Mouse (Mus musculus): ENCODE measurements around the gene Il9. TPM values are rescaled to one million over a fixed set of nuclear protein-coding genes. Genes with fewer than 3 reads are reported as not detected.

Gene Il9
- polyA plus RNA-seq, 1 experiment: not detected

GRCm38 (mm10) chr13:56468536-56468935 lies 13.5 kb downstream of the Il9 start:
- no peak overlapping the region for H3K4me3 ChIP-seq (replicated peaks; ENCODE audit: control insufficient read depth, low read depth, low read length)
- H3K4me1 ChIP-seq (ENCODE audit: control insufficient read depth, insufficient read depth, low read length): no peaks in the 10 kb centered on the region
- no peak for TF ChIP-seq CTCF (IDR thresholded peaks at IDR 0.05; ENCODE audit: control insufficient read depth, insufficient read depth, low read length)
- TF ChIP-seq POLR2A (IDR thresholded peaks at IDR 0.05; ENCODE audit: borderline replicate concordance, control insufficient read depth, low read depth, low read length): no peak
- no peak overlapping the region for H3K27ac ChIP-seq (ENCODE audit: control insufficient read depth, insufficient read depth, low read depth, low read length, poor library complexity)
- 85% methylated on average over 4 of the region's 4 CpGs for WGBS

- no peak overlapping the region for H3K27ac ChIP-seq (ENCODE audit: control insufficient read depth, insufficient read depth, low read depth, low read length, poor library complexity)
- 89% methylated on average over 7 of the region's 7 CpGs for WGBS
These were observed 14.3 kb downstream of the Il9 start for GRCm38 (mm10) chr13:56467786-56468185.

GRCm38 (mm10) chr13:56463750-56464149 lies 18.3 kb downstream of the Il9 start:
- Histone ChIP-seq H3K27ac (ENCODE audit: control insufficient read depth, insufficient read depth, low read depth, low read length, poor library complexity) (no peak overlapping the region), H3K4me1 (ENCODE audit: control insufficient read depth, insufficient read depth, low read length) (no peaks in the 10 kb centered on the region), H3K4me3 (replicated peaks; ENCODE audit: control insufficient read depth, low read depth, low read length) (no peak overlapping the region)
- TF ChIP-seq POLR2A (IDR thresholded peaks at IDR 0.05; ENCODE audit: borderline replicate concordance, control insufficient read depth, low read depth, low read length) (no peak), CTCF (IDR thresholded peaks at IDR 0.05; ENCODE audit: control insufficient read depth, insufficient read depth, low read length) (no peak)
- 75% methylated on average over 6 of the region's 6 CpGs for WGBS

More at GRCm38 (mm10) chr13:56467786-56468185, 14.3 kb downstream of the Il9 start:
- Histone ChIP-seq H3K4me3 (replicated peaks; ENCODE audit: control insufficient read depth, low read depth, low read length) (no peak overlapping the region), H3K4me1 (ENCODE audit: control insufficient read depth, insufficient read depth, low read length) (no peaks in the 10 kb centered on the region)
- TF ChIP-seq CTCF (IDR thresholded peaks at IDR 0.05; ENCODE audit: control insufficient read depth, insufficient read depth, low read length) (no peak), POLR2A (IDR thresholded peaks at IDR 0.05; ENCODE audit: borderline replicate concordance, control insufficient read depth, low read depth, low read length) (no peak)

- no peak for TF ChIP-seq POLR2A (IDR thresholded peaks at IDR 0.05; ENCODE audit: borderline replicate concordance, control insufficient read depth, low read depth, low read length)
- no peak for TF ChIP-seq CTCF (IDR thresholded peaks at IDR 0.05; ENCODE audit: control insufficient read depth, insufficient read depth, low read length)
- no peak overlapping the region for H3K27ac ChIP-seq (ENCODE audit: control insufficient read depth, insufficient read depth, low read depth, low read length, poor library complexity)
- no peaks in the 10 kb centered on the region for H3K4me1 ChIP-seq (ENCODE audit: control insufficient read depth, insufficient read depth, low read length)
- no peak overlapping the region for H3K4me3 ChIP-seq (replicated peaks; ENCODE audit: control insufficient read depth, low read depth, low read length)
- 69% methylated on average over 7 of the region's 7 CpGs for WGBS
These were observed 18.8 kb downstream of the Il9 start for GRCm38 (mm10) chr13:56463261-56463660.

- H3K4me3 ChIP-seq (replicated peaks; ENCODE audit: control insufficient read depth, low read depth, low read length): no peak overlapping the region
- no peak overlapping the region for H3K27ac ChIP-seq (ENCODE audit: control insufficient read depth, insufficient read depth, low read depth, low read length, poor library complexity)
- H3K4me1 ChIP-seq (ENCODE audit: control insufficient read depth, insufficient read depth, low read length): no peaks in the 10 kb centered on the region
- 89% methylated on average over 4 of the region's 4 CpGs for WGBS
- TF ChIP-seq POLR2A (IDR thresholded peaks at IDR 0.05; ENCODE audit: borderline replicate concordance, control insufficient read depth, low read depth, low read length): no peak
- TF ChIP-seq CTCF (IDR thresholded peaks at IDR 0.05; ENCODE audit: control insufficient read depth, insufficient read depth, low read length): no peak
These were observed 19.3 kb downstream of the Il9 start for GRCm38 (mm10) chr13:56462791-56463190.

- H3K27ac ChIP-seq (ENCODE audit: control insufficient read depth, insufficient read depth, low read depth, low read length, poor library complexity): no peak overlapping the region
- WGBS: 65% methylated on average over 4 of the region's 4 CpGs
- no peaks in the 10 kb centered on the region for H3K4me1 ChIP-seq (ENCODE audit: control insufficient read depth, insufficient read depth, low read length)
- no peak overlapping the region for H3K4me3 ChIP-seq (replicated peaks; ENCODE audit: control insufficient read depth, low read depth, low read length)
- no peak for TF ChIP-seq CTCF (IDR thresholded peaks at IDR 0.05; ENCODE audit: control insufficient read depth, insufficient read depth, low read length)
- TF ChIP-seq POLR2A (IDR thresholded peaks at IDR 0.05; ENCODE audit: borderline replicate concordance, control insufficient read depth, low read depth, low read length): no peak
These were observed 20.6 kb downstream of the Il9 start for GRCm38 (mm10) chr13:56461460-56461859.

- no peak for TF ChIP-seq POLR2A (IDR thresholded peaks at IDR 0.05; ENCODE audit: borderline replicate concordance, control insufficient read depth, low read depth, low read length)
- TF ChIP-seq CTCF (IDR thresholded peaks at IDR 0.05; ENCODE audit: control insufficient read depth, insufficient read depth, low read length): no peak
- H3K4me1 ChIP-seq (ENCODE audit: control insufficient read depth, insufficient read depth, low read length): no peaks in the 10 kb centered on the region
- WGBS: 55% methylated on average over 9 of the region's 9 CpGs
- no peak overlapping the region for H3K4me3 ChIP-seq (replicated peaks; ENCODE audit: control insufficient read depth, low read depth, low read length)
- no peak overlapping the region for H3K27ac ChIP-seq (ENCODE audit: control insufficient read depth, insufficient read depth, low read depth, low read length, poor library complexity)
These were observed 24.0 kb downstream of the Il9 start for GRCm38 (mm10) chr13:56458001-56458400.

- 34% methylated on average over 8 of the region's 8 CpGs for WGBS
- no peaks in the 10 kb centered on the region for H3K4me1 ChIP-seq (ENCODE audit: control insufficient read depth, insufficient read depth, low read length)
These were observed 32.0 kb downstream of the Il9 start for GRCm38 (mm10) chr13:56450035-56450434.

More at GRCm38 (mm10) chr13:56450035-56450434, 32.0 kb downstream of the Il9 start:
- no peak overlapping the region for H3K27ac ChIP-seq (ENCODE audit: control insufficient read depth, insufficient read depth, low read depth, low read length, poor library complexity)
- no peak overlapping the region for H3K4me3 ChIP-seq (replicated peaks; ENCODE audit: control insufficient read depth, low read depth, low read length)
- TF ChIP-seq CTCF (IDR thresholded peaks at IDR 0.05; ENCODE audit: control insufficient read depth, insufficient read depth, low read length) (no peak), POLR2A (IDR thresholded peaks at IDR 0.05; ENCODE audit: borderline replicate concordance, control insufficient read depth, low read depth, low read length) (no peak)

Data from bone marrow, adult 2 months (tissue).